Mouse (Mus musculus): ENCODE measurements around the gene Sh3bp4.

DNA sequence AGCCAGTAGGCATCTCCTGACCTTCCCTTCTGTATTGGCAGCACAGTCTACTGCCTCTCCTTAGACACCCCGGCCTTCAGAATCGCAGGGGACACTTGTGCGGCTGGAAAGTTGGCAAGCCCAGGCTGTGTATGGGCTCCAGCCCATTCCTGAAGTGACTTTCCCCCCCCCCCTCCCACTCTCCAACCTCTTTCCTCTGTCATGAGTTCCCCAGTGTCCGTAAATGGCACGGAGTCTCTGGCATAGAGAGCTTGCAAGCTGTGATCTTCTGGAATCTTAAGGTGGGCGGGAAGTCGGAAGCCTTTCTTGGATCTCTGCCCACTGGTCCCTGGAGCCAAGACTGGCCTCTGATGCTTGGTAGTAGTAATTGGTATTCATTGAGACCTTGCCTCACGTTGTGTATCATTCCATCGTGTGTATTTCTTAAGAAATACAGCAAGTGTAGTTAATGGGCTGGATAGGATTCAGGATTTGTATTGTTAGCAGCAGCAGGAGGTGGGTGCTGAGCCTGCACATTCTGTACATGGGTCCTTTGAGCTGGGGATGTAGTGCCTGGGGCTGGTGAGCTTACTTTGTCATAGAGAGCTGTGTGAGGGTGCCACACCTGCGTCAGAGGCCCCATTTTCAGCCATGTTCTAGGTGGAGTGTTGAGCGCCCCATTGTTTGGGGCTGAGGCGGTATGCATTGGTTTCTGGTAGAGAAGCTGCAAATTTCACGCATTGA, 66.0 kb downstream of the Sh3bp4 start:
- TF ChIP-seq POLR2A (IDR thresholded peaks at IDR 0.05; ENCODE audit: borderline replicate concordance, extremely low read depth, insufficient read depth, insufficient read length, poor library complexity, severe bottlenecking): no peak
- TF ChIP-seq CTCF (IDR thresholded peaks at IDR 0.05; ENCODE audit: borderline replicate concordance, extremely low read depth, insufficient read depth, insufficient read length): no peak
